Mouse (Mus musculus) erythroblast, adult 5-6 weeks (primary cell): ENCODE data around the gene Plbd2. TPM values are rescaled to one million over a fixed set of nuclear protein-coding genes. Genes with fewer than 3 reads are reported as not detected.

ENCODE experiments used
- ATAC-seq: replicated peaks from 2 replicates; pipeline ENCODE4 v1.8.0; 2016; ENCODE audit warnings: moderate number of reproducible peaks, mild to moderate bottlenecking, moderate TSS enrichment, inconsistent platforms; ENCODE audit not compliant: poor library complexity, low FRiP score, severe bottlenecking
- total RNA-seq, 2 experiments: library from RNA; stranded (forward) in 1 of 2; stranded (reverse) in 1 of 2; fragments of 150-400 nt in 1 of 2; fragments of 200-764, 138-1000 nt in 1 of 2; gene quantifications; 2 replicates each; pipeline versions ENCODE4 v1.2.3 to v1.2.4; 2015 to 2017; ENCODE audit warnings: low replicate concordance in 2 of 2

Plbd2 gene
- total RNA-seq (2015; ENCODE audit: low replicate concordance), result 1.7 and 7.7 TPM in 2 replicates
- total RNA-seq (2017; ENCODE audit: low replicate concordance), result 1.4 and 3.8 TPM in 2 replicates

DNA sequence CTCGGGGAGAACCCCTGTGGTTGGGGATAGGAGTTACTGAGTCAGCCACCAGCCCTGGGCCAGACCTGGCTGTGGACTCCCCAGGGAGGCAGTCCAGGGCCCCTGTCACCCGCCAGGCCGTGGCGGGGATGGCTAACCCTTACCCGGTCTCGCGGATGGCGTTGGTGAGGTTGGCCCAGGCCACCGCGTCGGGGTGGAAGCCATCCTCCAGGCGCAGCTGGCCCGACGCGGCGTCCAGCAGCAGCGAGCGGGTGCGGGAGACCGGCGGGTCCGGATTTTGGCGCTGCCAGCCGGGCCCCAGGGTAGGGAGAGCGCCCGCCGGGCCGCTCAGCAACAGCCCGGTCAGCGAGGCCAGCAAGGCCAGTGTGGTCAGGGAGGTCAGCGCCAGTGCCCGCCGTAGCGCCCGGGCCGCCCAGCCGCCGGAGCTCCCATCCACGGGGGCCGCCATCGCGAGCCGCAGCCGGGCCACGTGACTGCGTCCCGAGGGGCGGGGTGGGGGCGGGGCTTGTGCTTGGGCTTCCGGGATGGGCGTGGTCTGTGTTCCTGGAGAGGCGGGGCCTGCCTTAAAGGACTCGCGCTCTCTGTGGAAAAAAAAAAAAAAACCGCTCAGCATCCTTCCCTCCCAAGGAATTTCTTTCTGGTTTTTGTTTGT lies at the start of gene Plbd2:
Plbd2 (minus strand) TSS at position 482 of the 652 bp plus-strand sequence.
- peak; percentile 76 for ATAC-seq

- ATAC-seq, result no peak
Observed at GRCm38 (mm10) chr5:120550673-120551072, 47.2 kb upstream of the Plbd2 start.

- ATAC-seq, result no peak
Observed at GRCm38 (mm10) chr5:120550137-120550536, 46.7 kb upstream of the Plbd2 start.

DNA sequence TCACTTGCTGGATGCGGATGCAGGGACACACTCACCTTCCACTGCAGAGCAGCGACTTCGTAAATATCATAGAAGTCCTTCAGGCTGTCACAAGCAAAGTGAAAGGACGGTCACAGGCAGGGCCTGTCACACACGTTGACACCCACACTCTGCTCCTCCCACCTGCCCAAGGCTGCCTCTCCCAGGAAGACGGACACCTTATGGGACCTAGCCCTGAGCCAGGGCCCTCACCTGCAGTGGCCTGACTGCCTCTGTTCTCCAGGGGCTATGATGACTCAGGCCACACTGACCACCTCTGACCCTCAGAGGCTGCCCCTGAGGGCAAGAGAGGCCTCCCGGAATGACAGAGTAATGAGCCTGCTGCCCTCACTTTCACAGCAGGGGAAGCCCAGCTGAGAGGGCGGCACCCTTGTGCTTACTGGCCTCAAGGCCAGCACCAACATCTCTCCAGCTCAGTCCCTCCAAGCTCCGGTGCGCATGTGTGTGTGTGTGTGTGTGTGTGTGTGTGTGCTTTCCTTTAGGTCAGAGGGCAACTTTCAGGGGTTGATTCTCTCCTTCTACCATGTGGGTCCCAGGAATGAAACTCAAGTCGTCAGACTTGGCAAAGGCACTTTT lies 44.9 kb upstream of the Plbd2 start:
- no peak for ATAC-seq

- ATAC-seq, result no peak
Observed at GRCm38 (mm10) chr5:120536632-120537031, 33.2 kb upstream of the Plbd2 start.

GRCm38 (mm10) chr5:120536046-120536445 lies 32.6 kb upstream of the Plbd2 start:
- no peak for ATAC-seq

GRCm38 (mm10) chr5:120534686-120535075 lies 31.3 kb upstream of the Plbd2 start:
- no peak for ATAC-seq

GRCm38 (mm10) chr5:120534071-120534685 lies 30.8 kb upstream of the Plbd2 start:
- ATAC-seq, result no peak

GRCm38 (mm10) chr5:120531631-120532030 lies 28.2 kb upstream of the Plbd2 start:
- ATAC-seq, result no peak

GRCm38 (mm10) chr5:120527296-120527964 lies 24.0 kb upstream of the Plbd2 start:
- ATAC-seq, result no peak

GRCm38 (mm10) chr5:120526311-120526710 lies 22.9 kb upstream of the Plbd2 start:
- ATAC-seq, result no peak

- ATAC-seq, result peak; percentile 49; the same call in 1 of the 2 replicates
Observed at GRCm38 (mm10) chr5:120525737-120526136, 22.3 kb upstream of the Plbd2 start.

DNA sequence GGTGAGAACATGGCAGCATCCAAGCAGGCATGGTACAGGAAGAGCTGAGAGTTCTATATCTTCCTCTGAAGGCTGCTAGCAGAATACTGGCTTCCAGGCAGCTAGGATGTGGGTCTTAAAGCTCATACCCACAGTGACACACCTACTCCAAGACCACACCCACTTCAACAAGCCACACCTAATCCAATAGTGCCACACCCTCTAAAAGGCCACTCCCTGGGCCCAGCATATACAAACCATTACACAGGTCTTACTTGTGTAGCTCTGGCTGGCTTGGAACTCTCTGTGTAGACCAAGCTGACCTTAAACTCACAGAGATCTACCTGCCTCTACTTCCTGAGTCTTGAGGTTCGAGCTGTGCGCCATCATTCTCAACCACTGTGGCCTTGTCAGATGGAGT lies 21.3 kb upstream of the Plbd2 start:
- ATAC-seq, result peak; percentile 68

GRCm38 (mm10) chr5:120522649-120523048 lies 19.2 kb upstream of the Plbd2 start:
- ATAC-seq, result peak; percentile 70

- ATAC-seq, result no peak
Observed at GRCm38 (mm10) chr5:120517552-120517951, 14.1 kb upstream of the Plbd2 start.

DNA sequence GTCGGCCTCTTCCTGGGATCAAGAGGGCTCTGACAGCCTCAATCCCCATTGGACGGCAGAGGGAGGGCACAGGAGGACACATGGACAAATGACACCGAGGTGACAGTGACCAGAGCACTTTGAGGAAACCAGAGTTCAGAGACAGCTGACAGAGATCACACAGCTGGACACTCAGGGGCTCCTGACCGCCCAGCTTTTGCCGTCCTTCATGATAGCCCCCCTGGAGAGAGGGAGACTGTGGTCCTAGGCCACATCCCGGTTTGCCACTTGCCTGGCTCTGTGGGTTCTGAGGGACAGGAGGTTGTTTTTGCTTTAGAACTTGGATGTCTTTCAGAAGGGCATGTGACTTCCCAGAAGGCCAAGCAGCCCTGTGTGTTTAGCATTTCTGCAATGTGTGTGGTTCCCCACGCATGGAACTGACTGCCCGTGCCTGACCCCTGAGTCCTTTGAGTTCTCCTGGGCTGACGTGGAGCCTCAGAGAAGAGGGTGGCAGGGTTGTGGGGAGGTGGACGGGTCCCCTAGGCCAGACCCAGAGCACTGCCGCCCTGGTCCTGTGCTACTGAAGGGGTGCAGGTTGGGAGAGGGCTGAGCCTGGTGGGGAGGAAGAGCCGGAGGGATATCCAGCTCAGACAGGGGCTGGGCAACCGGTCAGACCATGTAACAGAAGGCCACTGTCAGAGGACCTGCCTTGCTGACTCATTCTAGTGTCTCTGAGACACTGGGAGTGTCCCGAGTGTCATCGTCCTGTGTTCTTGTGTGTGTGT lies 13.0 kb upstream of the Plbd2 start:
- ATAC-seq, result no peak

GRCm38 (mm10) chr5:120515451-120515850 lies 12.0 kb upstream of the Plbd2 start:
- ATAC-seq, result no peak

DNA sequence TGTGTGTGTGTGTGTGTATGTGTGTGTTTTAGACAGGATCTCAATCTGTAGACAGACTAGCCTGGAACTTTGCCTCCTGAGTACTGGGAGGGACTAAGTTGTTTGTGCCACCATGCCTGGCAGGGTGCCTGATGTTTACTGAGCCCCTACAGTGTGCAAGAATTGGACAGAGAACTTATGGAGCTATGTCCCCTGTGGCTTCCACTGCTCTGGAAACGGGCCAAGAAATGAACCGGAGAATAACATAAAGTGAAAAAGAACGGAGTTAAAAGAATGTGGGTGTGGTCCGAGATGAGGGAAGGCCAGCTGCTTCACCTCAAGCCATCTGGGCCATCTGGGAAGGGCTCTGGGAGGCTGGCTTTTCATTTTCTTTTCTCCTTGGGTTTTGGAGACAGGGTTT lies 11.3 kb upstream of the Plbd2 start:
- ATAC-seq, result no peak

DNA sequence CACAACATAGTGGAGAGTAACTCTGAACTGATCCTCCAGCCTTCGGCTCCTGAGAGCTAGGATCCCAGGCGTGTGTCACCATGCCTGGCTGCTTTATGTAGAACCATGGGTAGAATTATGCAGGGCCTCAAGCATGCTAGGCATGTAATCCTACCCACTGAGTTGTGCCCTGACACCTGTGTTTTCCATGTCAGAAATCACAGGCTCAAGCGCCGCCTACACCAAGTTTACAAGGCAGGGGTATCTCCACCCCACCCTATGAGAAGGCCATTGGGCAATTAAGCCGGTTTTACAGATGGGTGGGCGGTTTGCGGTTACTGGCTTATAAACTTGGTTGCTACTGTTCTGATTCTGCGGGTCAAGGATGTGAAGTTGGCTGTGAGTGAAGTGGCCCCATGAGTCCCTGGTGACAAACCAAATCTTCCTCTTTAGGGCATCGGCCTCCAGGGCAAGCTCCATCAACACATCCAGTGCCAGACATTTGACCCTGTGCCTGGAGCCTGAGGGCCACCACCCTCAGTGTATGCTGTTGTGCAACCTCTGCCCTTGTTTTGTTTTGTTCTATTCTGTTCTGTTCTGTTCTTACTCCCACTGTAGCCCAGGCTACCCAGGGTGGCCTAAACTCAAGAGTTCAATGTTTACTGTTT lies 10.7 kb upstream of the Plbd2 start:
- no peak for ATAC-seq
